9 mouse cellular contexts compared by ENCODE assay signal in genomic region chr3:142529597-142529996, GRCm38 (mm10). TPM values are rescaled to one million over a fixed set of nuclear protein-coding genes. Genes with fewer than 3 reads are reported as not detected.
DNase-seq lines count a peak whose midpoint lies in the region; ATAC-seq and TF ChIP-seq lines count a peak whose summit lies in the region.
"Had no signal": no experiment of that assay in that cellular context is flagged by ENCODE, and none has a peak within 500 bp of the region (broad histone marks: within the 10 kb centered on the region; RNA-seq: fewer than 3 reads in every experiment).

No protein-coding gene starts in this region.

- no peak overlapping the region for H3K27ac ChIP-seq in kidney, adult 2 months (ENCODE audit: insufficient read depth, low read depth, low read length)
- no peak overlapping the region for H3K27ac ChIP-seq in cortical plate, adult 2 months (ENCODE audit: insufficient read depth, low read length)
- H3K27ac ChIP-seq in hindbrain, postnatal 0 days, result peak overlapping the region; percentile 54; the same call in 1 of the 2 replicates
- H3K27ac ChIP-seq in midbrain, embryonic 13.5 days, result no peak overlapping the region

- H3K4me1 ChIP-seq in kidney, adult 2 months (ENCODE audit: control insufficient read depth, insufficient read depth, low read length), result no peaks in the 10 kb centered on the region
- no peaks in the 10 kb centered on the region; the same call in 1 of the 2 replicates for H3K4me1 ChIP-seq in cortical plate, adult 2 months (ENCODE audit: control insufficient read depth, insufficient read depth, low read length)
- no peaks in the 10 kb centered on the region for H3K4me1 ChIP-seq in hindbrain, postnatal 0 days (ENCODE audit: insufficient read depth, low read length)
- H3K4me1 ChIP-seq in midbrain, embryonic 13.5 days (replicated peaks), result peaks cover 5% of the 10 kb centered on the region

- no peak for TF ChIP-seq POLR2A in kidney, adult 2 months (IDR thresholded peaks at IDR 0.05; ENCODE audit: low read depth, low read length)
- no peak for TF ChIP-seq POLR2A in cortical plate, adult 2 months (IDR thresholded peaks at IDR 0.05; ENCODE audit: extremely low read depth, insufficient read depth, low read length)

- peak overlapping the region; percentile 95 for H3K4me3 ChIP-seq in kidney, adult 2 months (ENCODE audit: insufficient read depth, low read depth, low read length)
- peak overlapping the region; percentile 76 for H3K4me3 ChIP-seq in cortical plate, adult 2 months (ENCODE audit: insufficient read depth, low read length)
- peak overlapping the region; percentile 51 for H3K4me3 ChIP-seq in hindbrain, postnatal 0 days (ENCODE audit: low read length)
- H3K4me3 ChIP-seq in midbrain, embryonic 13.5 days (replicated peaks), result peak overlapping the region; percentile 55

- H3K9ac ChIP-seq in hindbrain, postnatal 0 days (replicated peaks; ENCODE audit: low read length), result peak overlapping the region; percentile 53
- no peak overlapping the region for H3K9ac ChIP-seq in midbrain, embryonic 13.5 days (replicated peaks)

- TF ChIP-seq CTCF in kidney, adult 2 months (conservative IDR thresholded peaks at IDR 0.05; ENCODE audit: insufficient read depth, insufficient read length, low read depth, low read length), result no peak
- TF ChIP-seq CTCF in cortical plate, adult 2 months (IDR thresholded peaks at IDR 0.05; ENCODE audit: extremely low read depth, insufficient read depth, low read length), result no peak
- TF ChIP-seq CTCF in hindbrain, postnatal 0 days (IDR thresholded peaks at IDR 0.05; ENCODE audit: low read depth), result no peak

- ATAC-seq in hindbrain, postnatal 0 days, result no peak
- ATAC-seq in midbrain, embryonic 13.5 days, result no peak

- 30% methylated on average over 2 of the region's 2 CpGs for WGBS in kidney, adult 2 months
- WGBS in hindbrain, postnatal 0 days, result 62% methylated on average over 2 of the region's 2 CpGs
- 75% methylated on average over 2 of the region's 2 CpGs for WGBS in midbrain, embryonic 13.5 days

- no peaks in the 10 kb centered on the region for H3K9me3 ChIP-seq in hindbrain, postnatal 0 days (ENCODE audit: low read length)
- no peaks in the 10 kb centered on the region for H3K9me3 ChIP-seq in midbrain, embryonic 13.5 days

- H3K27me3 ChIP-seq in kidney, adult 2 months (replicated peaks; ENCODE audit: control insufficient read depth, insufficient read depth, low read length), result no peaks in the 10 kb centered on the region
- H3K27me3 ChIP-seq in hindbrain, postnatal 0 days (ENCODE audit: insufficient read depth, low read length), result no peaks in the 10 kb centered on the region
- 0 out of 2 replicates have a peak, but pooled peaks cover 4% of the 10 kb centered on the region for H3K27me3 ChIP-seq in midbrain, embryonic 13.5 days
- H3K27me3 ChIP-seq: Patski had no signal

- H3K4me2 ChIP-seq in hindbrain, postnatal 0 days (ENCODE audit: low read depth, low read length), result peak overlapping the region; percentile 84
- peak overlapping the region; percentile 92 for H3K4me2 ChIP-seq in midbrain, embryonic 13.5 days (replicated peaks)

- H3K36me3 ChIP-seq in kidney, adult 2 months (ENCODE audit: control insufficient read depth, insufficient read depth, low read length), result no peaks in the 10 kb centered on the region
- H3K36me3 ChIP-seq in hindbrain, postnatal 0 days (ENCODE audit: insufficient read depth, low read length), result no peaks in the 10 kb centered on the region
- no peaks in the 10 kb centered on the region for H3K36me3 ChIP-seq in midbrain, embryonic 13.5 days

- no peak for DNase-seq in kidney, adult 2 months
- DNase-seq in kidney, postnatal 25 days, result no peak
- DNase-seq in hindbrain, postnatal 0 days (ENCODE audit: low spot score), result peak; percentile 1
- no peak for DNase-seq in B cell, adult 2 months
- no peak for DNase-seq in adrenal gland, adult 8-10 months
- no peak for DNase-seq in embryo, embryonic 9.5 days (ENCODE audit: extremely low spot score)

RNA-seq across cellular contexts. Expression of gene Gbp7, which starts 0.5 kb away (rescaled TPM):
- 2.8 and 3.6 TPM in 2 replicates for polyA plus RNA-seq in kidney, adult 2 months (2012; rRNA removed)
- 2.2 and 2.9 TPM in 2 replicates for polyA plus RNA-seq in cortical plate, adult 2 months (2012; rRNA removed)
- total RNA-seq in hindbrain, postnatal 0 days (2014; rRNA removed), result 1.9 and 2.8 TPM in 2 replicates
- polyA plus RNA-seq in hindbrain, postnatal 0 days (2015; fragmentation: Nextera tagmentation; extraction: Ambion mirVana), result 3.5 and 3.8 TPM in 2 replicates
- 1.2 and 1.3 TPM in 2 replicates for polyA plus RNA-seq in midbrain, embryonic 13.5 days (2015; fragmentation: Nextera tagmentation; extraction: Ambion mirVana)
- 10 to 100 TPM; 16.1 to 23.3 (median 17.2) TPM for total RNA-seq in adrenal gland, adult 8-10 months (2022)

RNA-seq across cellular contexts. Expression of gene Gbp3, which starts 30.2 kb away (rescaled TPM):
- polyA plus RNA-seq in kidney, adult 2 months (2012; rRNA removed), result 46.3 and 52.4 TPM in 2 replicates
- 9.1 and 10.0 TPM in 2 replicates for polyA plus RNA-seq in cortical plate, adult 2 months (2012; rRNA removed)
- total RNA-seq in hindbrain, postnatal 0 days (2014; rRNA removed), result 2.6 and 2.7 TPM in 2 replicates
- polyA plus RNA-seq in hindbrain, postnatal 0 days (2015; fragmentation: Nextera tagmentation; extraction: Ambion mirVana), result 2.4 and 3.9 TPM in 2 replicates
- polyA plus RNA-seq in midbrain, embryonic 13.5 days (2015; fragmentation: Nextera tagmentation; extraction: Ambion mirVana), result 0.76 and 1.1 TPM in 2 replicates
- 10 to 100 TPM in 2 of 4 experiments, 1 to 10 TPM in 2; 7.1 to 14.0 (median 9.8) TPM for total RNA-seq in adrenal gland, adult 8-10 months (2022)

RNA-seq across cellular contexts. Expression of gene Gbp5, which starts 35.8 kb away (rescaled TPM):
- polyA plus RNA-seq in kidney, adult 2 months (2012; rRNA removed), result 1.5 and 2.3 TPM in 2 replicates
- polyA plus RNA-seq in cortical plate, adult 2 months (2012; rRNA removed), result 2.5 and 3.0 TPM in 2 replicates
- total RNA-seq in hindbrain, postnatal 0 days (2014; rRNA removed), result 0.37 and 0.97 TPM in 2 replicates
- polyA plus RNA-seq in hindbrain, postnatal 0 days (2015; fragmentation: Nextera tagmentation; extraction: Ambion mirVana), result 0.55 and 0.57 TPM in 2 replicates
- 0.07 TPM in 1 of 2 replicates, not detected in the other for polyA plus RNA-seq in midbrain, embryonic 13.5 days (2015; fragmentation: Nextera tagmentation; extraction: Ambion mirVana)
- 1 to 10 TPM; 3.1 to 5.2 (median 4.3) TPM for total RNA-seq in adrenal gland, adult 8-10 months (2022)
